Mouse (Mus musculus) liver, postnatal 0 days (tissue): ENCODE measurements at regions not wholly inside any gene's neighbourhood (a gene's known extent, or its start where the extent isn't known, plus 50 kb on each side); places are given as distances from the start of the nearest gene placed in this dataset.

ENCODE experiments used
- ATAC-seq: fragments of 200-750 bp; cut with Nextera tagmentation; 2 replicates; pipeline ENCODE4 v1.8.0; 2017; ENCODE audit warnings: mild to moderate bottlenecking, moderate library complexity
- DNase-seq: peaks from one replicate; pipeline ENCODE4 v3.0.0-alpha.2; 2016
- H3K27ac ChIP-seq: fragments of 300-500 bp; sonication (generic); 2 replicates; pipeline ENCODE4 v1.5.1; 2014; ENCODE audit warnings: antibody characterized with exemption, moderate library complexity, mild to moderate bottlenecking, low read depth
- H3K27me3 ChIP-seq: fragments of 300-500 bp; sonication (generic); 2 replicates; pipeline ENCODE4 v1.6.1; 2014; ENCODE audit warnings: low read length, control low read depth, mixed read lengths; ENCODE audit not compliant: insufficient read depth
- H3K36me3 ChIP-seq: fragments of 300-500 bp; sonication (generic); replicated peaks from 2 replicates; pipeline ENCODE4 v1.6.1; 2014; ENCODE audit warnings: mild to moderate bottlenecking, control low read depth, low read length, moderate library complexity, mixed read lengths; ENCODE audit not compliant: insufficient read depth
- H3K4me1 ChIP-seq: fragments of 300-500 bp; sonication (generic); 2 replicates; pipeline ENCODE4 v1.6.1; 2014; ENCODE audit warnings: antibody characterized with exemption, mild to moderate bottlenecking, control low read depth; ENCODE audit not compliant: insufficient read depth
- H3K4me2 ChIP-seq: fragments of 300-500 bp; sonication (generic); 2 replicates; pipeline ENCODE4 v1.6.1; 2014; ENCODE audit warnings: low read depth, mild to moderate bottlenecking, low read length, moderate library complexity, mixed read lengths
- H3K4me3 ChIP-seq: fragments of 300-500 bp; sonication (generic); 2 replicates; pipeline ENCODE4 v1.5.1; 2014; ENCODE audit warnings: low read depth, low read length
- H3K9ac ChIP-seq: fragments of 300-500 bp; sonication (generic); replicated peaks from 2 replicates; pipeline ENCODE4 v1.6.1; 2014; ENCODE audit warnings: mild to moderate bottlenecking, moderate library complexity
- H3K9me3 ChIP-seq: fragments of 300-500 bp; sonication (generic); 2 replicates; pipeline ENCODE4 v1.6.1; 2016; ENCODE audit warnings: mild to moderate bottlenecking, control low read depth, low read length, mixed read lengths
- CTCF ChIP-seq: sonication (generic); IDR thresholded peaks from 2 replicates; pipeline ENCODE4 v1.5.1; 2016; ENCODE audit warnings: antibody characterized with exemption, low read depth
- EP300 ChIP-seq: IDR thresholded peaks from 2 replicates; pipeline ENCODE4 v1.6.1; 2016; ENCODE audit warnings: antibody characterized with exemption, low read depth, mild to moderate bottlenecking
- WGBS: fragments of 180-500 bp; shearing (Covaris S2); extraction: QIAGEN DNeasy Blood & Tissue Kit; methylation state at CpG from one replicate; pipeline ENCODE4 v1.1.7; 2014; ENCODE audit not compliant: insufficient replicate concordance; 5-methylcytosine and 5-hydroxymethylcytosine counted together

DNA sequence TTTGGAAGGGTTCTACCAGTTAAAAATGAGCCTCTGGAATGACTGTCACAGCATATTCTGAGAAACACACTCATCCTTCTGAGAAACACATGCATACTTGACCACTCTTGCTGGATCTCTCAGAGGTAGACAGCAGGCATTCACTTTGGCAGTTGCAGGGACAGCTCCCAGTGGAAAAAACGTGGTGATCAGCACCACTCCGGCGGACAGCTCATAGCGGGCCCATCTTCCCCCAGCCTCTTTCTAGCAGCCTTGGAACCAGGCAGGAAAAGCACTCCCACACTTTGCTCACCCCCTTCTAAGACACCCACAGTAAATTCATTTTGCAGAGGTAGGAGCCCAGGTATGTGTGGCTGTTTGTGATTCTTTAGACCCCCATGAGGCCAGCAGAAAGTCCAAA is 442.7 kb downstream of the Prss52 start:
- DNase-seq (peak; percentile 62), ATAC-seq (no peak)
- no peak overlapping the region for H3K27ac ChIP-seq

DNA sequence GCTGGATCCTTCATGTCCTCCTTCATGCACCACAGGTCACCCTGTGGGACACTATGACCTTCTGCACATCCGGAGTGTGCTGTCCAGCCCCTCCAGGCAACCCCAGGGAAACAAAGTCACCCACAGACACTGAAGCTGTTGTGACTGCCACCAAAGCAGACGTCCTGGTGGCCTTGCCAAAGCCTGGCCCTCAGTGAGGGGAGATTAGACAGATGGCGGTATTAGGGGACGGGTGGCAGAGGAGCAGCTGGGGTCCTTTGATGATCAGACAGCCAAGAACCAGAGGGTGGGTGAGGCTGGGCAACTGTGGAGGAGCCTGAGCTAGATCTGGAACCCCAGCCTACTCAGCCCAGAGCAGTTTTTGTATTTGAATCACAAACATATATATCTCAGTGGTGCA is 448.9 kb downstream of the Prss52 start:
- 55% methylated on average over 4 of the region's 4 CpGs for WGBS
- DNase-seq (no peak), ATAC-seq (no peak)
- Histone ChIP-seq H3K9me3 (no peaks in the 10 kb centered on the region), H3K27ac (no peak overlapping the region), H3K4me3 (no peak overlapping the region), H3K27me3 (no peaks in the 10 kb centered on the region), H3K9ac (no peak overlapping the region), H3K4me1 (no peaks in the 10 kb centered on the region), H3K36me3 (no peaks in the 10 kb centered on the region), H3K4me2 (no peak overlapping the region)
- TF ChIP-seq EP300: no peak
- TF ChIP-seq CTCF: no peak

More for the DNA sequence above, 442.7 kb downstream of the Prss52 start:
- no peaks in the 10 kb centered on the region for H3K9me3 ChIP-seq
- WGBS: 1% methylated on average over 4 of the region's 4 CpGs
- H3K4me1 ChIP-seq: no peaks in the 10 kb centered on the region
- H3K36me3 ChIP-seq: no peaks in the 10 kb centered on the region
- H3K4me3 ChIP-seq: no peak overlapping the region
- H3K9ac ChIP-seq: no peak overlapping the region
- TF ChIP-seq CTCF: no peak
- no peak for TF ChIP-seq EP300
- no peak overlapping the region for H3K4me2 ChIP-seq
- H3K27me3 ChIP-seq: no peaks in the 10 kb centered on the region

DNA sequence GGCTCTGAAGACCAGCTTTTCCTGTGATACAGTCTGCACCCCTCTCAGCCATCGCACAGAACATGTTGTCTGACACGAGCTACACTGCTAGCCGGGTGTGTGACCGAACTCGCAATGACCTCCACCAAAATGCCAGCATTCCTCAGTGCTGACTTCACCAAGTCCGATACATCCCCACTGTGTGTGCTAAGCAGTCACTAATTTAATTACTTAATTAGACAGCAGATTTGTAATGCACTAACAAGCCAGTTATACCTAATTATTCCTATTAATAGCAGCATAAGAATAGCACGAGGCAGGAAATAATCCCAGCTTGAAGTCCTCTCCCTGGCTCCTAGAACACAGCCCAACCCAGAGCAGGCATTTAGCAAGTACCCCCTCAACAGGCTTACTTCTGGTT is 452.0 kb downstream of the Prss52 start:
- Histone ChIP-seq H3K4me1 (no peaks in the 10 kb centered on the region), H3K27me3 (no peaks in the 10 kb centered on the region), H3K9ac (no peak overlapping the region), H3K4me2 (no peak overlapping the region), H3K4me3 (no peak overlapping the region), H3K27ac (no peak overlapping the region), H3K9me3 (no peaks in the 10 kb centered on the region), H3K36me3 (no peaks in the 10 kb centered on the region)
- 83% methylated on average over 7 of the region's 7 CpGs for WGBS
- TF ChIP-seq EP300 (no peak), CTCF (no peak)
- no peak for ATAC-seq
- DNase-seq: no peak

DNA sequence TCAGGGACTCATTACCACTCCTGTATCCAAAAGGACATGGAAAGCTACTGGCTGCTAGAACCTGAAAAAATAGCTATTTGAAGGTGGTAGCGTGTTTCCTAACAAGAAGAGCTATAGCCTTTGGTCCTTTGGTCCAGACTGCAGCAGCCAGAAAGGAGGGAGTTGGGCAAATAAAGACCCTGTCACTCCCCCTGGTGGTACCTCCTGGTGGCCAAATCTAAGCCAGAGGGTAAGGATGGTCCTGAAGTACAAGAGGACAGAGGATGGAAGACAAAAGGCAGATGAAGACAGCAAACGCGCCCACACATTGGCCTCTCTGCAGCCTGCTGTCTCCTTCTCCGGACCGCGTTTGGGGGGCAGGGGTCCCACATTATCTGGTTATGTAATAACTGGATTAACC is 453.4 kb downstream of the Prss52 start:
- peak; percentile 15; the same call in 1 of the 2 replicates for TF ChIP-seq CTCF
- no peak for TF ChIP-seq EP300
- ATAC-seq (no peak), DNase-seq (no peak)
- Histone ChIP-seq H3K4me1 (no peaks in the 10 kb centered on the region), H3K9me3 (no peaks in the 10 kb centered on the region), H3K4me3 (no peak overlapping the region), H3K27me3 (no peaks in the 10 kb centered on the region), H3K36me3 (no peaks in the 10 kb centered on the region), H3K9ac (no peak overlapping the region), H3K4me2 (no peak overlapping the region), H3K27ac (no peak overlapping the region)
- 63% methylated on average over 6 of the region's 6 CpGs for WGBS

DNA sequence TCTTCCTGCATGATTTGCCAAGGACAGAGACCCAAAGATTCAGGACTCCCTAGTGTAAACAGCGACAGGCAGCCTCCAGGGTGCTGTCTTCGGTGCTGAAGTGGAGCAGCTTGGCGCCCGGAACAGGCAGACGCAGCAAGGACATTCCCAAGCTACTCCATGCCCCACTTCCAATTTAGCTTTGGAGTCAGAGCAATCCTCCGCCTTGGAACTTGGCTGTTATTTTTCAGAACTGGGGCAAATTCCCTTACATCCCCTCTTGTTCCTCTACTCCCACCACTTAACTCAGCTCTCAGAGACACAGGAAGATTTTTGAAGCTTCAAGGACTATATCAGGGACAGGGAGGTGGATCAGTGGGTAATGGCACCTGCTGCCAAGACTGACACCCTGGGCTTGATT is 464.6 kb downstream of the Prss52 start:
- peak; percentile 43 for DNase-seq
- Histone ChIP-seq H3K36me3 (no peaks in the 10 kb centered on the region), H3K4me1 (no peaks in the 10 kb centered on the region), H3K4me2 (no peak overlapping the region), H3K27ac (no peak overlapping the region), H3K9me3 (no peaks in the 10 kb centered on the region), H3K9ac (no peak overlapping the region), H3K27me3 (no peaks in the 10 kb centered on the region), H3K4me3 (no peak overlapping the region)
- 11% methylated on average over 6 of the region's 6 CpGs for WGBS
- TF ChIP-seq EP300: no peak
- no peak for TF ChIP-seq CTCF
- no peak for ATAC-seq

DNA sequence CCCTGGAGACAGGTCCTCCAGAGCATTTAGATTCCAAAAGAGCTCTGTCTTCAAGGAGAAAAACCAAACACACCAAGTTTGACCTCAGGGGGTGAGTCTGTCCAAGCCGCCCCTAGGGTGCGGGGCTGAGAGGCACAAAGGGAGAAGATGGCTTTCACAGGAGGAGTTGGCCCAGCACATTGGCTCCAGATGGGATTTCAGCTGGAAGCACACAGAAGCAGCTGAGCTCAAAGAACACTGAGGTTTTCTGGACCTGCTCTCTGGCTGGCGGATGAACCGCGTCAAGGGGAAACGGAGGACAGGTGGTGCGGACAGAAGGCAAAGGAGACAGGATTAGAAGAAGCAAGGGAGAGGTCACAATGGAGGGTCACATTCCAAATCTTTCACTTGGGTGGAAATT is 466.9 kb downstream of the Prss52 start:
- no peak overlapping the region for H3K27ac ChIP-seq
- H3K4me3 ChIP-seq: no peak overlapping the region
- no peak for ATAC-seq
- 81% methylated on average over 7 of the region's 7 CpGs for WGBS
- TF ChIP-seq CTCF (no peak), EP300 (no peak)
- H3K27me3 ChIP-seq: no peaks in the 10 kb centered on the region
- no peak for DNase-seq
- no peak overlapping the region for H3K4me2 ChIP-seq
- no peaks in the 10 kb centered on the region for H3K4me1 ChIP-seq
- H3K36me3 ChIP-seq: no peaks in the 10 kb centered on the region
- no peaks in the 10 kb centered on the region for H3K9me3 ChIP-seq
- H3K9ac ChIP-seq: no peak overlapping the region

DNA sequence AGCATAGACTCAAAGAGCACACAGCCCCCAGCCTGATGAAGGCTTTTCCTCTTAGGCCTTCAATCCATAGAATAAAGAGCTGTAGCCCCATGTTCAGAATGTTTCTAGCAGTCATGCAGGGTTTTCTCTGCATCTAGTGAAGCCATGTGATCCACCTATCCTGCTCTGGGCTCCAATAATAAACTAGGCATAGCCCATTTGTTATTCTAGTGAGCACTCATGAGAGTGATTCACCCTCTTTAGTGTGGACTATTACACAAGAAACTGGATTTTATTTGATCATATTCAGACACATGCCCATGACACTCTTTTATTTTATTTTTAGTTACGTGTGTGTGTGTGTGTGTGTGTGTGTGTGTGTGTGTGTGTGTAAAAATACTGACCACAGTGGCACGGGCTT is 468.7 kb downstream of the Prss52 start:
- WGBS: 53% methylated on average over 2 of the region's 2 CpGs
- no peak for TF ChIP-seq CTCF
- no peak for TF ChIP-seq EP300

More for the DNA sequence above, 468.7 kb downstream of the Prss52 start:
- Histone ChIP-seq H3K36me3 (no peaks in the 10 kb centered on the region), H3K9ac (no peak overlapping the region), H3K4me1 (no peaks in the 10 kb centered on the region), H3K4me2 (no peak overlapping the region), H3K4me3 (no peak overlapping the region), H3K9me3 (no peaks in the 10 kb centered on the region), H3K27me3 (no peaks in the 10 kb centered on the region), H3K27ac (no peak overlapping the region)
- ATAC-seq (no peak), DNase-seq (no peak)
